Mouse (Mus musculus) lung, embryonic 14.5 days (tissue): Measurements from ENCODE around the gene Rftn1. TPM values are rescaled to one million over a fixed set of nuclear protein-coding genes. Genes with fewer than 3 reads are reported as not detected.

Experiments used
- ATAC-seq: fragments of 200-750 bp; cut with Nextera tagmentation; 2 replicates; pipeline ENCODE4 v1.8.0; 2017; ENCODE audit warnings: mild to moderate bottlenecking, moderate TSS enrichment, moderate library complexity; ENCODE audit not compliant: insufficient read depth
- DNase-seq: peaks from one replicate; pipeline ENCODE4 v3.0.0-alpha.2; 2015
- H3K27ac ChIP-seq: fragments of 300-500 bp; sonication (generic); 2 replicates; pipeline ENCODE4 v1.5.1; 2014; ENCODE audit warnings: low read depth, mild to moderate bottlenecking, moderate library complexity
- H3K27me3 ChIP-seq: fragments of 300-500 bp; sonication (generic); 2 replicates; pipeline ENCODE4 v1.6.1; 2014; ENCODE audit warnings: low read length, control low read depth; ENCODE audit not compliant: insufficient read depth
- H3K36me3 ChIP-seq: fragments of 300-500 bp; sonication (generic); 2 replicates; pipeline ENCODE4 v1.6.1; 2014; ENCODE audit warnings: control low read depth; ENCODE audit not compliant: insufficient read depth
- H3K4me1 ChIP-seq: fragments of 300-500 bp; sonication (generic); 2 replicates; pipeline ENCODE4 v1.6.1; 2014; ENCODE audit warnings: antibody characterized with exemption, control low read depth; ENCODE audit not compliant: insufficient read depth
- H3K4me2 ChIP-seq: fragments of 300-500 bp; sonication (generic); 2 replicates; pipeline ENCODE4 v1.6.1; 2014; ENCODE audit warnings: mild to moderate bottlenecking
- H3K4me3 ChIP-seq: fragments of 300-500 bp; sonication (generic); 2 replicates; pipeline ENCODE4 v1.5.1; 2014; ENCODE audit warnings: low read depth, low read length
- H3K9ac ChIP-seq: fragments of 300-500 bp; sonication (generic); 2 replicates; pipeline ENCODE4 v1.6.1; 2014
- H3K9me3 ChIP-seq: fragments of 300-500 bp; sonication (generic); 2 replicates; pipeline ENCODE4 v1.6.1; 2016; ENCODE audit warnings: low read depth, low read length, control low read depth
- CTCF ChIP-seq: IDR thresholded peaks from 2 replicates; pipeline ENCODE4 v1.5.1; 2016; ENCODE audit warnings: antibody characterized with exemption, low read depth
- WGBS: fragments of 180-500 bp; shearing (Covaris S2); extraction: QIAGEN DNeasy Blood & Tissue Kit; methylation state at CpG from one replicate; pipeline ENCODE4 v1.1.7; 2014; 5-methylcytosine and 5-hydroxymethylcytosine counted together
- polyA plus RNA-seq: library from polyadenylated mRNA; unstranded; fragments of >200 nt; fragmentation: Nextera tagmentation; extraction: Ambion mirVana; gene quantifications from 2 replicates; pipeline ENCODE4 v1.2.1, GENCODE M21; 2014

Rftn1 gene
- polyA plus RNA-seq, 1 experiment from 2014 or later: 19.0 TPM

DNA sequence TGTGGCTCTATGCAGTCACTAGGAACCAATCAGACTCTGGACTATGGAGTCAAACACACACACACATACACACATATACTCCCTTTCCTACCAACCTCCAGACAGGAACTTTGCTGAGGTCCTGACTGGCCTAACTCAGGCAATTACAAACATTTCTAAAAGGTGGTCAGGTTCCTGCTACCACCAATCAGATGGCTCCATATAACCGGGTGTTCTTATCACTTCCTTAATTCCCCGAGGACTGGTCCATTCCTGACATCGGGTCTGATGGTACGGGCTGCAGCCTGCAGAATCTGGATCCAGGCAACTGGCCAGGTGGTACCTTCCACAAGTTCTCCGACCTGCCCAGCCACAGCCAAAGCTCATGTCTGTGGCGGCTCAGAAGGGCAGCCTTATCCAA lies 226.0 kb downstream of the Rftn1 start:
- Histone ChIP-seq H3K27ac (no peak overlapping the region), H3K4me3 (no peak overlapping the region), H3K9ac (no peak overlapping the region), H3K4me1 (no peaks in the 10 kb centered on the region), H3K36me3 (no peaks in the 10 kb centered on the region), H3K4me2 (no peak overlapping the region), H3K9me3 (no peaks in the 10 kb centered on the region), H3K27me3 (no peaks in the 10 kb centered on the region)
- TF ChIP-seq CTCF: no peak
- WGBS: 84% methylated on average over 6 of the region's 6 CpGs
- DNase-seq (no peak), ATAC-seq (no peak)

DNA sequence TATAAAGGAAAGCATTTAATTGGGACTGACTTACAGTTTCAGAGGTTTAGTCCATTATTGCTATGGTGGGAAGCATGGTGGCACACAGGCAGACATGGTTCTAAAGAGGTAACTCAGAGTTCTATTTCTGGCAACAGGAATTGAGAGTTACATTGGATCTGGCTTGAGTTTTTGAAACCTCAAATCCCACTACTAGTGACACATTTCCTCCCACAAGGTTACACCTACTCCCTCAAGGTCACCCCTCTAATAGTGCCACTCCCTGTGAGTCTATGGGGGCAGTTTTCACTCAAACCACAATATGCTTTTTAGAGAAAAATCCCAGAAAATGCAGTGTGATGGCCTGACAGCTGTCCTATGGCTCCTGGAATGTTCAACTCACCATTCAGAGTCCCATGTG lies 231.5 kb downstream of the Rftn1 start:
- no peak overlapping the region for H3K4me2 ChIP-seq
- H3K9ac ChIP-seq: no peak overlapping the region
- no peak overlapping the region for H3K27ac ChIP-seq
- no peak overlapping the region for H3K4me3 ChIP-seq
- DNase-seq (no peak), ATAC-seq (no peak)
- no peaks in the 10 kb centered on the region for H3K4me1 ChIP-seq
- no peaks in the 10 kb centered on the region for H3K27me3 ChIP-seq
- TF ChIP-seq CTCF: no peak
- no peaks in the 10 kb centered on the region for H3K36me3 ChIP-seq
- H3K9me3 ChIP-seq: no peaks in the 10 kb centered on the region

DNA sequence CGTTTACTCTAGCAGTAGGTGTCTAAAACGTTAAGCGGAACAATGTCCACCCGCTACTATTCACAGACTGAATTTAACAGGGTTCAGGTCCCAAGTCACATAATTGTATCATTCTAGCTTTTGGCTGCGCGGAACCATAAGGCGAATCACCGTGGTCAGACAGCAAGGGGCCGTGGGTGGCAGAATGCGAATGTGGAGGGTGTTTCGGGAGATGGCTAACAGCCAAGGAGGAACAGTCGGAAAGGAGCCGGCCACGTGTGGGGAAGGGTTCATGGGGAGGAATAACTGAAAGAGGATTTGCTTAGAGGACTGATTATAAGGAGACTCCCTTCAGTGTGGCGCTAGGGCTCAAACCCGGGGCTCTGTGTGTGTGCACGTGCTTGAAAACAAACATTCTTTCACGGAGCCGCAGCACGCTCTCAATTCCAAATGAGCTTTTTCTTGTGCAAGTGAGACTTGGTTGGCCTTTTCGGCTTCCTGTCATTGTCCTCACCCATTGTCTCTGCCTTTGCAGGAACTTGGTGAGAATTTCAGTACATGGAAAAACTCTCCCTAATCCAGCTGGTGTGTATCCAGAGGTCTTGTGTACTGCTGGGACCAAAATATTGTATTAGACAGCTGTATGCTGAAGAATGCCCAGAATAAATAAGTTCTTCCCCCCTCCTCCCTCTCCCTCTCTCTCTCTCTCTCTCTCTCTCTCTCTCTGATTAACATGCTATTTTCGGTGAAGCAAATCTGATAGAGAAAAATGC lies 238.4 kb downstream of the Rftn1 start:
- Histone ChIP-seq H3K36me3 (no peaks in the 10 kb centered on the region), H3K4me2 (peak overlapping the region; percentile 46), H3K4me3 (no peak overlapping the region), H3K9me3 (no peaks in the 10 kb centered on the region), H3K4me1 (peaks cover 6% of the 10 kb centered on the region; the same call in 1 of the 2 replicates), H3K27ac (0 out of 2 replicates have a peak overlapping the region, but pooled peaks have one; percentile 51), H3K9ac (no peak overlapping the region), H3K27me3 (no peaks in the 10 kb centered on the region)
- TF ChIP-seq CTCF: no peak
- DNase-seq (peak; percentile 68), ATAC-seq (peak; percentile 77; the same call in 1 of the 2 replicates)
- 34% methylated on average over 22 of the region's 22 CpGs for WGBS

DNA sequence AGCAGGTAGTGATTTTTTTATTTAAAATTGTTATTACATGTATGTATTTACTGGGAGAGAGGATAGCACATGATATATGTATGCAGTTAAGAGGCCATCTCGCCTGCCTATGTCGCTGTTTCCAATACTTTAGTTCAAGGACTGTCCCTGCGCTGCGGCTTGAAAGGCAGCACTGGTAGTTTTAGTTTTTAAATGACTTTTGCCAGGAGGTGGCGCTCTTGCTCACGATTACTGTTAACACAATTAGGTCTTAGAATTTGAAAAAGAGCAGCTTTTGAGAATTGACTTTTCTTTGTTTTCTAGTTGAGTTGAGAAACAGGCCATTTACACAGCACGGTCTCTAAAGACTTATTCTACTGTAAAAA lies 239.0 kb downstream of the Rftn1 start:
- no peak overlapping the region for H3K9ac ChIP-seq
- peak overlapping the region; percentile 46 for H3K4me2 ChIP-seq
- no peak overlapping the region for H3K27ac ChIP-seq
- no peak overlapping the region for H3K4me3 ChIP-seq
- 6% methylated on average over 7 of the region's 7 CpGs for WGBS
- peak; percentile 74 for TF ChIP-seq CTCF
- peak; percentile 43; the same call in 1 of the 2 replicates for ATAC-seq
- peak; percentile 97 for DNase-seq
- no peaks in the 10 kb centered on the region for H3K9me3 ChIP-seq
- H3K4me1 ChIP-seq: peaks cover 6% of the 10 kb centered on the region; the same call in 1 of the 2 replicates
- H3K36me3 ChIP-seq: no peaks in the 10 kb centered on the region
- no peaks in the 10 kb centered on the region for H3K27me3 ChIP-seq

DNA sequence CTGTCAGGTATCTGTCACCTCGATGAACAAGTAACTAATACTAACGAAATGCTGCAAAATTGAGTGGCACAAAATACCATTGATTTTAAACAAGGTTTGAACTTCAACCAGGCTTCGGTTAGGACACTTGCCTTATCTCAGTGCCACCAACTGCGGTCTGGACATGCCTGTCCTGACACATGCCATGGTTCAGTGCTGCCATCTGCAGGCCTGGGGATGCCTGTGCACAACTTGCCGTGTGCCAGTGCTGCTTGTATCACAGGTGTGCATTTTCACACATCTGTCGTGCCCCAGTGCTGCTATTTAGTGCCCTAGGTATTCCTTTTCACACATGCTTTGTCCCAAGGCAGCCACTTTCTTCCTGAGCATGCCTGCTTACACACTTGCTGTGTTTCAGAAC lies 247.8 kb downstream of the Rftn1 start:
- peak; percentile 30 for DNase-seq
- ATAC-seq: no peak
- 57% methylated on average over 6 of the region's 6 CpGs for WGBS

More for the DNA sequence above, 247.8 kb downstream of the Rftn1 start:
- Histone ChIP-seq H3K27me3 (no peaks in the 10 kb centered on the region), H3K4me1 (no peaks in the 10 kb centered on the region), H3K4me3 (no peak overlapping the region), H3K9ac (no peak overlapping the region), H3K9me3 (no peaks in the 10 kb centered on the region), H3K27ac (no peak overlapping the region), H3K36me3 (no peaks in the 10 kb centered on the region), H3K4me2 (no peak overlapping the region)
- TF ChIP-seq CTCF: peak; percentile 73

Other genes with a start within 250 kb of the Rftn1 start
- gene Dazl, start 103.0 kb upstream of the Rftn1 start, polyA plus RNA-seq: 0.30 TPM in 1 of 2 replicates, not detected in the other